Mouse (Mus musculus) heart, embryonic 11.5 days (tissue): Measurements from ENCODE around the gene Gm10720. TPM values are rescaled to one million over a fixed set of nuclear protein-coding genes. Genes with fewer than 3 reads are reported as not detected.
"Not testable (repeated sequence)": the region's sequence is repeated elsewhere in the genome, so short reads cannot be mapped to it uniquely, and the experiment has no call there.

Source experiments
- ATAC-seq: fragments of 200-750 bp; cut with Nextera tagmentation; replicated peaks from 2 replicates; pipeline ENCODE4 v1.8.0; 2017; ENCODE audit warnings: moderate library complexity; ENCODE audit not compliant: insufficient number of reproducible peaks, low FRiP score, low TSS enrichment
- H3K27ac ChIP-seq: fragments of 300-500 bp; sonication (generic); 2 replicates; pipeline ENCODE4 v1.5.1; 2014; ENCODE audit warnings: mild to moderate bottlenecking, low read depth, low read length
- H3K27me3 ChIP-seq: fragments of 300-500 bp; sonication (generic); 2 replicates; pipeline ENCODE4 v1.6.1; 2014; ENCODE audit warnings: mild to moderate bottlenecking, low read length, mixed read lengths; ENCODE audit not compliant: control insufficient read depth, insufficient read depth
- H3K36me3 ChIP-seq: fragments of 300-500 bp; sonication (generic); 2 replicates; pipeline ENCODE4 v1.6.1; 2014; ENCODE audit warnings: mild to moderate bottlenecking, low read length, moderate library complexity, mixed read lengths; ENCODE audit not compliant: control insufficient read depth, insufficient read depth
- H3K4me1 ChIP-seq: fragments of 300-500 bp; sonication (generic); 2 replicates; pipeline ENCODE4 v1.6.1; 2014; ENCODE audit warnings: low read length; ENCODE audit not compliant: control insufficient read depth, insufficient read depth
- H3K4me2 ChIP-seq: fragments of 300-500 bp; sonication (generic); 2 replicates; pipeline ENCODE4 v1.6.1; 2014; ENCODE audit warnings: mild to moderate bottlenecking, moderate library complexity
- H3K4me3 ChIP-seq: fragments of 300-500 bp; sonication (generic); 2 replicates; pipeline ENCODE4 v1.5.1; 2014; ENCODE audit warnings: low read depth, low read length
- H3K9ac ChIP-seq: fragments of 300-500 bp; sonication (generic); 2 replicates; pipeline ENCODE4 v1.6.1; 2014; ENCODE audit warnings: mild to moderate bottlenecking, low read depth, low read length, moderate library complexity
- H3K9me3 ChIP-seq: fragments of 300-500 bp; sonication (generic); replicated peaks from 2 replicates; pipeline ENCODE4 v1.6.1; 2016; ENCODE audit warnings: low read length; ENCODE audit not compliant: control insufficient read depth
- WGBS: fragments of 180-500 bp; shearing (Covaris S2); extraction: QIAGEN DNeasy Blood & Tissue Kit; methylation state at CpG from one replicate; pipeline ENCODE4 v1.1.7; 2014; ENCODE audit not compliant: insufficient replicate concordance; 5-methylcytosine and 5-hydroxymethylcytosine counted together
- microRNA-seq: library from miRNA; unstranded; fragments of <30 nt; microRNA quantifications from one replicate; pipeline ENCODE4, GENCODE M21; 2016; ENCODE audit warnings: borderline number of aligned reads
- polyA plus RNA-seq: library from polyadenylated mRNA; unstranded; fragments of >200 nt; fragmentation: Nextera tagmentation; extraction: Ambion mirVana; gene quantifications from 2 replicates; pipeline ENCODE4 v1.2.1, GENCODE M21; 2014

Gene Gm10720
- polyA plus RNA-seq, 1 experiment from 2014 or later, result not detected

DNA sequence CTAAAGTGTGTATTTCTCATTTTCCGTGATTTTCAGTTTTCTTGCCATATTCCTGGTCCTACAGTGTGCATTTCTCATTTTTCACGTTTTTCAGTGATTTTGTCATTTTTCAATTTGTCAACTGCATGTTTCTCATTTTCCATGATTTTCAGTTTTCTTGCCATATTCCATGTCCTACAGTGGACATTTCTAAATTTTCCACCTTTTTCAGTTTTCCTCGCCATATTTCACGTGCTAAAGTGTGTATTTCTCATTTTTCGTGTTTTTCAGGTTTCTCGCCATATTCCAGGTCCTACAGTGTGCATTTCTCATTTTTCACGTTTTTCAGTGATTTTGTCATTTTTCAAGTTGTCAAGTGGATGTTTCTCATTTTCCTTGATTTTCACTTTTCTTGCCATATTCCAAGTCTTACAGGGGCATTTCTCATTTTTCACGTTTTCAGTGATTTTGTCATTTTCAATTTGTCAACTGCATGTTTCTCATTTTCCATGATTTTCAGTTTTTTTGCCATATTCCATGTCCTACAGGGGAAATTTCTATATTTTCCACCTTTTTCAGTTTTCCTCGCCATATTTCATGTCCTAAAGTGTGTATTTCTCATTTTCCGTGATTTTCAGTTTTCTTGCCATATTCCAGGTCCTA, 15.3 kb downstream of the Gm10720 start:
- 53% methylated on average over 2 of the region's 10 CpGs for WGBS
- H3K4me2 ChIP-seq, H3K4me1 ChIP-seq, H3K27me3 ChIP-seq, H3K9me3 ChIP-seq, H3K27ac ChIP-seq, H3K4me3 ChIP-seq, H3K36me3 ChIP-seq, H3K9ac ChIP-seq: not testable (repeated sequence)
- 0 out of 2 replicates have a peak, but pooled peaks have one; percentile 37 for ATAC-seq

DNA sequence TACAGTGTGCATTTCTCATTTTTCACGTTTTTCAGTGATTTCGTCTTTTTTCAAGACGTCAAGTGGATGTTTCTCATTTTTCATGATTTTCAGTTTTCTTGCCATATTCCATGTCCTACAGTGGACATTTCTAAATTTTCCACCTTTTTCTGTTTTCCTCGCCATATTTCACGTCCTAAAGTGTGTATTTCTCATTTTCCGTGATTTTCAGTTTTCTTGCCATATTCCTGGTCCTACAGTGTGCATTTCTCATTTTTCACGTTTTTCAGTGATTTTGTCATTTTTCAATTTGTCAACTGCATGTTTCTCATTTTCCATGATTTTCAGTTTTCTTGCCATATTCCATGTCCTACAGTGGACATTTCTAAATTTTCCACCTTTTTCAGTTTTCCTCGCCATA, 18.8 kb downstream of the Gm10720 start, which contains the start of gene Gm17535:
Gene Gm17535, plus strand, starts transcription at position 301 of the 400 bp plus-strand sequence.
- not testable (repeated sequence) for H3K9me3 ChIP-seq, ATAC-seq, H3K27ac ChIP-seq, H3K4me1 ChIP-seq, H3K4me2 ChIP-seq, H3K4me3 ChIP-seq, H3K27me3 ChIP-seq, H3K36me3 ChIP-seq, H3K9ac ChIP-seq
- WGBS, result no CpG with 5 or more reads among the region's 8 CpGs

DNA sequence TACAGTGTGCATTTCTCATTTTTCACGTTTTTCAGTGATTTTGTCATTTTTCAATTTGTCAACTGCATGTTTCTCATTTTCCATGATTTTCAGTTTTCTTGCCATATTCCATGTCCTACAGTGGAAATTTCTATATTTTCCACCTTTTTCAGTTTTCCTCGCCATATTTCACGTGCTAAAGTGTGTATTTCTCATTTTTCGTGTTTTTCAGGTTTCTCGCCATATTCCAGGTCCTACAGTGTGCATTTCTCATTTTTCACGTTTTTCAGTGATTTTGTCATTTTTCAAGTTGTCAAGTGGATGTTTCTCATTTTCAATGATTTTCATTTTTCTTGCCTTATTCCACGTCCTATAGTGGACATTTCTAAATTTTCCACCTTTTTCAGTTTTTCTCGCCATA, 21.1 kb downstream of the Gm10720 start, which contains the start of gene Gm10715:
Gene Gm10715, plus strand, starts transcription at position 301 of the 400 bp plus-strand sequence.
- ATAC-seq, H3K27ac ChIP-seq: not testable (repeated sequence)
- WGBS, result 72% methylated on average over 6 of the region's 8 CpGs

DNA sequence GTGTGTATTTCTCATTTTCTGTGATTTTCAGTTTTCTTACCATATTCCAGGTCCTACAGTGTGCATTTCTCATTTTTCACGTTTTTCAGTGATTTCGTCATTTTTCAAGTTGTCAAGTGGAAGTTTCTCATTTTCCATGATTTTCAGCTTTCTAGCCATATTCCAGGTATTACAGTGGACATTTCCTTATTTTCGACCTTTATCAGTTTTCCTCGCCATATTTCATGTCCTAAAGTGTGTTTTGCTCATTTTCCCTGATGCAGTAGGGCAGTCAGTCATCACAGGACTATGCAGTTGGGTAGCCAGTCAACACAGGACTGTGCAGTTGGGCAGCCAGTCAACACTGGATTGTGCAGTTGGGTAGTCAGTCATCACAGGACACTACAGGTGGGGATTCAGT, 22.7 kb downstream of the Gm10720 start:
- H3K9me3 ChIP-seq, H3K4me1 ChIP-seq, ATAC-seq, H3K9ac ChIP-seq, H3K36me3 ChIP-seq, H3K27me3 ChIP-seq, H3K4me2 ChIP-seq, H3K27ac ChIP-seq, H3K4me3 ChIP-seq: not testable (repeated sequence)
- WGBS, result 53% methylated on average over 4 of the region's 4 CpGs

More for the DNA sequence above, 21.1 kb downstream of the Gm10720 start, which contains the start of gene Gm10715:
- not testable (repeated sequence) for H3K4me1 ChIP-seq, H3K36me3 ChIP-seq, H3K27me3 ChIP-seq, H3K9me3 ChIP-seq, H3K4me3 ChIP-seq, H3K9ac ChIP-seq, H3K4me2 ChIP-seq

Small RNAs within 50 kb of the gene (microRNA-seq; reads per million reads assigned to microRNA genes)
- not detected for gene Mir101c

Other genes with a start within 250 kb of the Gm10720 start
- not detected in 2 replicates for gene Gm10722, start 14.7 kb upstream of the Gm10720 start, polyA plus RNA-seq
- not detected in 2 replicates for gene Gm11168, start 12.3 kb upstream of the Gm10720 start, polyA plus RNA-seq
- not detected in 2 replicates for gene Gm10721, start 2.5 kb upstream of the Gm10720 start, polyA plus RNA-seq
- not detected in 2 replicates for gene Gm10719, start 1.8 kb downstream of the Gm10720 start, polyA plus RNA-seq
- not detected in 2 replicates for gene Gm10718, start 7.9 kb downstream of the Gm10720 start, polyA plus RNA-seq
- gene Gm10717, start 9.8 kb downstream of the Gm10720 start, polyA plus RNA-seq, result not detected in 2 replicates
- not detected in 2 replicates for gene Gm17535, start 18.9 kb downstream of the Gm10720 start, polyA plus RNA-seq
- gene Gm10715, start 21.2 kb downstream of the Gm10720 start, polyA plus RNA-seq, result not detected in 2 replicates